In the genomic region with DNA sequence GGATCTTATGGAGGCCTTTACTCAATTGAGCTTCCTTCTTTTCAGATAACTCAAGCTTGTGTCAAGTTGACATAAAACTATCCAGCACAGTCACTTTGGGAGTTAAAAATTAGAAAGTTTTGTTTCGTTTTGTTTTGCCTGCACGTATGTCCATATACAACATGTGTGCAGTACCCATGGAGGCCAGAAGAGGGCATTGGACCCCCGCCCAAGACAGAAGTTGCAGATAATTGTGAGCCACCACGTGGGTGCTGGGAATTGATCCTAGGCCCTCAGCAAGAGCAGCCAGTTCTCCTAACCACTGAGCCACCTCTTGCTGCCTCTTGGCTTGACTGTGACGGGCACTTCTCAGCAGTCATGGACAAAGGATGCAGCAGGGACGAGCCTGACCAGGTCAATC, we compare ENCODE assay signal across 16 mouse cellular contexts.
DNase-seq lines count a peak whose midpoint lies in the region; ATAC-seq and TF ChIP-seq lines count a peak whose summit lies in the region.
"Had no signal": no experiment of that assay in that cellular context is flagged by ENCODE, and none has a peak within 500 bp of the region (broad histone marks: within the 10 kb centered on the region; RNA-seq: fewer than 3 reads in every experiment).

No protein-coding gene starts in this region.

- peaks cover 2% of the 10 kb centered on the region for H3K4me1 ChIP-seq in heart, adult 2 months (ENCODE audit: control insufficient read depth, insufficient read depth, low read length)
- peaks cover 9% of the 10 kb centered on the region for H3K4me1 ChIP-seq in lung, embryonic 14.5 days (ENCODE audit: insufficient read depth)
- no peaks in the 10 kb centered on the region for H3K4me1 ChIP-seq in MEL (ENCODE audit: control insufficient read depth in 1 of 2, insufficient read depth in 2 of 2, low read length in 2 of 2)
- 0 out of 2 replicates have a peak, but pooled peaks cover 3% of the 10 kb centered on the region for H3K4me1 ChIP-seq in stomach, postnatal 0 days (replicated peaks; ENCODE audit: control insufficient read depth, insufficient read depth)
- H3K4me1 ChIP-seq: neural tube, embryonic 13.5 days had no signal

- DNase-seq in heart, adult 2 months: no peak
- DNase-seq in heart, adult 8-10 months (ENCODE audit: low spot score): no peak
- DNase-seq in lung, embryonic 14.5 days: no peak
- DNase-seq in lung, postnatal 36 days: no peak
- peak; percentile 32 for DNase-seq in MEL (ENCODE audit: low read depth, low spot score)
- no peak for DNase-seq in stomach, postnatal 0 days (ENCODE audit: low spot score)
- DNase-seq in left cerebral cortex, postnatal 10 days (ENCODE audit: extremely low spot score in 1 of 2, low spot score in 2 of 2): no peak
- no peak for DNase-seq in gastrocnemius, postnatal 14 days
- DNase-seq: cerebellum, postnatal 14 days; heart, postnatal 4 days; lung, adult 18-20 months; right cerebral cortex, postnatal 25 days; thymus, adult 18-20 months had no signal

- peak; percentile 22 for TF ChIP-seq CTCF in heart, adult 2 months (IDR thresholded peaks at IDR 0.05)
- peak; percentile 40 for TF ChIP-seq CTCF in lung, embryonic 14.5 days (IDR thresholded peaks at IDR 0.05; ENCODE audit: low read depth)
- peak; percentile 21 to 36 (median 28); a peak in 5 of 6 replicates for TF ChIP-seq CTCF in MEL (IDR thresholded peaks at IDR 0.05 in 2 of 3, conservative IDR thresholded peaks at IDR 0.05 in 1 of 3; ENCODE audit: control insufficient read depth in 1 of 3, insufficient read depth in 1 of 3, low read depth in 2 of 3, low read length in 3 of 3, poor library complexity in 1 of 3, severe bottlenecking in 1 of 3)
- TF ChIP-seq CTCF in stomach, postnatal 0 days (IDR thresholded peaks at IDR 0.05; ENCODE audit: low read depth): 0 out of 2 replicates have a peak, but pooled peaks have one; percentile 18

- no peak overlapping the region for H3K4me3 ChIP-seq in heart, adult 2 months
- H3K4me3 ChIP-seq in lung, embryonic 14.5 days (ENCODE audit: low read depth, low read length): no peak overlapping the region
- H3K4me3 ChIP-seq in MEL (ENCODE audit: control insufficient read depth in 1 of 2, insufficient read depth in 1 of 2, low read depth in 2 of 2, low read length in 2 of 2): no peak overlapping the region
- no peak overlapping the region for H3K4me3 ChIP-seq in stomach, postnatal 0 days (ENCODE audit: low read depth, low read length)
- H3K4me3 ChIP-seq: midbrain, embryonic 12.5 days; neural tube, embryonic 13.5 days had no signal

- no peak overlapping the region for H3K4me2 ChIP-seq in lung, embryonic 14.5 days
- no peak overlapping the region for H3K4me2 ChIP-seq in stomach, postnatal 0 days (replicated peaks; ENCODE audit: low read depth)
- H3K4me2 ChIP-seq: midbrain, embryonic 12.5 days; neural tube, embryonic 13.5 days had no signal

- no peaks in the 10 kb centered on the region for H3K9me3 ChIP-seq in lung, embryonic 14.5 days (ENCODE audit: low read depth, low read length)
- no peaks in the 10 kb centered on the region for H3K9me3 ChIP-seq in MEL (replicated peaks; ENCODE audit: insufficient read depth, low read length)
- H3K9me3 ChIP-seq in stomach, postnatal 0 days (ENCODE audit: control insufficient read depth, low read length): no peaks in the 10 kb centered on the region
- H3K9me3 ChIP-seq: midbrain, embryonic 12.5 days; neural tube, embryonic 13.5 days had no signal

- H3K27ac ChIP-seq in heart, adult 2 months: no peak overlapping the region
- no peak overlapping the region for H3K27ac ChIP-seq in lung, embryonic 14.5 days (ENCODE audit: low read depth)
- H3K27ac ChIP-seq in MEL (ENCODE audit: control insufficient read depth, low read depth, low read length): no peak overlapping the region
- no peak overlapping the region for H3K27ac ChIP-seq in stomach, postnatal 0 days (replicated peaks)
- H3K27ac ChIP-seq: midbrain, embryonic 12.5 days; neural tube, embryonic 13.5 days had no signal

- no peak for TF ChIP-seq EP300 in heart, adult 2 months (IDR thresholded peaks at IDR 0.05; ENCODE audit: insufficient read depth, low read depth, low read length)
- no peak for TF ChIP-seq EP300 in MEL (IDR thresholded peaks at IDR 0.05; ENCODE audit: low read depth in 1 of 2, low read length in 2 of 2)
- no peak for TF ChIP-seq EP300 in stomach, postnatal 0 days (optimal IDR thresholded peaks at IDR 0.05)

- TF ChIP-seq RAD21 in MEL (IDR thresholded peaks at IDR 0.05; ENCODE audit: low read depth, low read length): no peak; the same call in 1 of the 2 replicates

- ATAC-seq in lung, embryonic 14.5 days (ENCODE audit: insufficient read depth): no peak
- no peak for ATAC-seq in stomach, postnatal 0 days (ENCODE audit: low FRiP score, low TSS enrichment)
- ATAC-seq: inflammation-experienced regulatory T-cells, adult 6 months had no signal

- H3K79me2 ChIP-seq in heart, adult 2 months (replicated peaks; ENCODE audit: control insufficient read depth, insufficient read depth, low read length): no peaks in the 10 kb centered on the region
- H3K79me2 ChIP-seq in MEL (ENCODE audit: control insufficient read depth, insufficient read depth, low read length, poor library complexity): no peaks in the 10 kb centered on the region

- H3K36me3 ChIP-seq in heart, adult 2 months (ENCODE audit: control insufficient read depth, insufficient read depth, low read length): no peaks in the 10 kb centered on the region
- peaks cover 4% of the 10 kb centered on the region; the same call in 1 of the 2 replicates for H3K36me3 ChIP-seq in lung, embryonic 14.5 days (ENCODE audit: insufficient read depth)
- no peaks in the 10 kb centered on the region for H3K36me3 ChIP-seq in MEL (ENCODE audit: control insufficient read depth in 1 of 2, insufficient read depth in 2 of 2, low read length in 2 of 2)
- H3K36me3 ChIP-seq in stomach, postnatal 0 days (ENCODE audit: control insufficient read depth, insufficient read depth, low read length): no peaks in the 10 kb centered on the region
- H3K36me3 ChIP-seq: neural tube, embryonic 13.5 days had no signal

- no peak overlapping the region for H3K9ac ChIP-seq in heart, adult 2 months (ENCODE audit: low read depth, low read length)
- no peak overlapping the region for H3K9ac ChIP-seq in lung, embryonic 14.5 days
- H3K9ac ChIP-seq in MEL (ENCODE audit: control insufficient read depth, low read depth, low read length, poor library complexity, severe bottlenecking): no peak overlapping the region
- H3K9ac ChIP-seq in stomach, postnatal 0 days (ENCODE audit: low read length): no peak overlapping the region
- H3K9ac ChIP-seq: midbrain, embryonic 12.5 days; neural tube, embryonic 13.5 days had no signal

- 86% methylated on average over 6 of the region's 6 CpGs for WGBS in heart, adult 2 months
- 82% methylated on average over 6 of the region's 6 CpGs for WGBS in lung, embryonic 14.5 days
- WGBS in stomach, postnatal 0 days: 89% methylated on average over 6 of the region's 6 CpGs

- TF ChIP-seq POLR2A in heart, adult 2 months (IDR thresholded peaks at IDR 0.05; ENCODE audit: insufficient read depth, low read depth, low read length): no peak
- TF ChIP-seq POLR2A in MEL (IDR thresholded peaks at IDR 0.05; ENCODE audit: control insufficient read depth in 1 of 2, insufficient read depth in 1 of 2, low read depth in 1 of 2, low read length in 2 of 2, poor library complexity in 1 of 2): no peak

- H3K27me3 ChIP-seq in heart, adult 2 months (ENCODE audit: control insufficient read depth, insufficient read depth, low read length): no peaks in the 10 kb centered on the region
- H3K27me3 ChIP-seq in lung, embryonic 14.5 days (ENCODE audit: insufficient read depth, low read length): no peaks in the 10 kb centered on the region
- no peaks in the 10 kb centered on the region for H3K27me3 ChIP-seq in MEL (ENCODE audit: control insufficient read depth in 1 of 2, insufficient read depth in 2 of 2, low read length in 2 of 2)
- no peaks in the 10 kb centered on the region for H3K27me3 ChIP-seq in stomach, postnatal 0 days (ENCODE audit: control insufficient read depth, insufficient read depth, low read length)
- H3K27me3 ChIP-seq: midbrain, embryonic 12.5 days; neural tube, embryonic 13.5 days had no signal

- intact Hi-C loops in heart, adult 2 months (cut with DNase I): no loop called here
- intact Hi-C loops in left cerebral cortex, postnatal 10 days (cut with DNase I): no loop called here
- intact Hi-C loops in gastrocnemius, postnatal 14 days (cut with DNase I; ENCODE audit: low total_unique reads): no loop called here

TF ChIP-seq in MEL, 35 proteins besides CTCF, POLR2A, EP300 and RAD21:
- TF ChIP-seq SIN3A (IDR thresholded peaks at IDR 0.05; ENCODE audit: low read length): no peak
- TF ChIP-seq CHD2 (IDR thresholded peaks at IDR 0.05; ENCODE audit: low read length): no peak
- no peak for TF ChIP-seq NRF1 (IDR thresholded peaks at IDR 0.05; ENCODE audit: insufficient read depth, low read depth, low read length, poor library complexity, severe bottlenecking)
- no peak for TF ChIP-seq JUND (IDR thresholded peaks at IDR 0.05; ENCODE audit: low read depth, low read length)
- TF ChIP-seq CHD1 (IDR thresholded peaks at IDR 0.05; ENCODE audit: low read depth, low read length): no peak
- TF ChIP-seq ZNF384 (IDR thresholded peaks at IDR 0.05; ENCODE audit: low read depth, low read length): no peak
- no peak for TF ChIP-seq ELF1 (IDR thresholded peaks at IDR 0.05; ENCODE audit: low read depth, low read length)
- TF ChIP-seq GABPA (IDR thresholded peaks at IDR 0.05; ENCODE audit: low read depth, low read length): no peak
- TF ChIP-seq E2F4 (IDR thresholded peaks at IDR 0.05; ENCODE audit: borderline replicate concordance, low read depth, low read length): no peak
TF ChIP-seq in MEL: peak in this region for 0.
